Mouse (Mus musculus) lung, postnatal 10 days (tissue): ENCODE measurements at regions not wholly inside any gene's neighbourhood (a gene's known extent, or its start where the extent isn't known, plus 50 kb on each side); places are given as distances from the start of the nearest gene placed in this dataset.

Experiments
- DNase-seq: peaks from one replicate; pipeline ENCODE4 v3.0.0; 2021

GRCm38 (mm10) chr13:25494492-25495034, 224.3 kb upstream of the Nrsn1 start:
- DNase-seq: no peak

DNA sequence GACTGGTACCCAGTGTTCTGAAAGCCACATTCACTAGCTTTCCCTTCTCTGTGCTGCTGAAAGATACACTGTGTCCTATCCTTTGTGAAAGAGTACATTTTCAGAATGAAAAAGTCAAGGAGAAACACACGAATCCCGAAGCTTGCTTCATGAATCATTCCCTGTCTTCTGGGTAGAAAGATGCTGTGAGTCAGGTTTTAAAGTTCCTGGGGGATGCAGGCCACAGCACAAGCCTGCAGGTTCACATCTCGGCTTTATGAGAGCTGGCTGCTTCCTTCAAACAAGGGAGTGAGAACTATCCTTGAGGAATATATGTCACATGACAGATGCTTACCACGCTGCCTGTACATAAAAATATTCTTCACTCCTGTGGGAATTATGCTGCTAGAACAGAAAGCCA, 219.7 kb upstream of the Nrsn1 start:
- no peak for DNase-seq

GRCm38 (mm10) chr13:25483309-25483708, 213.0 kb upstream of the Nrsn1 start:
- no peak for DNase-seq

DNA sequence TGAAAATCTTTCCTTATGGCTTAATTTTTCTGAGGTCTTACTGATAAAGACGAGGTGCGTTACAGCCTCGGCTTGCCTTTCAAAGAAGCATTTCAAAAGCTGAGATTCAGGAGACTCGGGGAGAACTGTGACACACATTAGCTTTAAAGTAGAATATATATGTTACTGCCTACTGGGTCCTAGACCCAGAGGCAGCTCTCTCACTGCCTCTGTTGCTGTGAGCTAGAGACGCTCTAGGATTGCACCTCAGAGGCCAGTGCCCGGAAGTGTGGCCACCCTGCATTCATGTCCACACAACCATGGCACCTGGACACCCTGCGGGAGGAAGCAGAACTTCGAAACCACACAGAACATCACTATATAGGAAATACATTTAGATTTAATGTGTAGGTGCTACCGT, 181.6 kb upstream of the Nrsn1 start:
- no peak for DNase-seq

DNA sequence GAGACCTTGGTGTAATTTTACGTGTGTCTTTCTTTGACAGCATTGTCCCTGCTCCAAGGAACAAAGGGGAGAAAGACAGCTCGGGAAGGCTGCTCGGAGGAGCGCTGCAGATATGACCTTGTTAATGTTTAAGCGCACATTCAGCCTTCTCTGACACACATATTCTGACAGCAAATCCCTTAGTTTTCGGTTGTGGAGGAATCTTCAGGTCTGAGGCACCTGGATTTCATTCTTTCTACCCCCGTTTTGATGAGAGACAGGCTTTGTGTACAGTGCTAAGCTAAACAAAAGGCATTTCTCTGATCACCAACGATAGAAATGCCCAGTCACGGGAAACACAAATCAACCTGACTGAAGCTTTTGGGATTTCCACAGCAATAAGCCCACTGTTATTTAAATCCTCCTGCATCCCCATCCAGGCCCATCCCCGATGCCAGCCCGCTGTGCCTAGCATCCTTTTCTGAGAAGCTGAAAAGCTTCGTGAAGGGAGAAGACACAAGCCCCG, 181.1 kb upstream of the Nrsn1 start:
- no peak for DNase-seq

- DNase-seq: no peak
These were observed 159.6 kb upstream of the Nrsn1 start for GRCm38 (mm10) chr13:25429701-25430418.

DNA sequence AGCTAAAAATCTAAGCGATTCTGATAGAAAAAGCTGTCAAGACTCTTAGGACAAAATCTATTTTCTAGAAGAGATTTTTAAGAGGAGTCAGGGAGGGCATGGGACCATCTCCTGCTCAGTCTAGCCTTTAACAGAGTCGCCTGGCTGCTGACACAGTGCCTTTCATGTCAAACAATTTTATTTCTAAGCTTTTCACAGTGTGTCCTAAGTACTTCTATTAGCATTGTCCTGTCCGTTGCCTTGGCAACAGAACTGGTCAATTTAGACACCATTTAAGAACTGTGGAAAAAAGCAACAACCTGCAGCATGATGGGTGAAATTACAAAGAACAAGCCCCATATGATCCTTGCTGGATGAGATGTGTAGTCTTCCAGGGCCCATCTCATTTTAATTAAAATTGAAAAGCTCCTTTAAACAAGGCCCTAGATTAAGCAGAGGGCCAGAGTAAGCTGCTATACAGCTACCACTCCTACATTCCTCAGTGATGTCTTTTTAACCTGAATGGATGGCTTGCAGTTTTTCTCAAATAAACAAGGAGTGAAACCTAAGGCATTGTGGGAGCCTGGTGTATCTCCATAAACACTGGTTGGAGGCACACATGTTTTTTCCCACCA, 133.0 kb upstream of the Nrsn1 start:
- no peak for DNase-seq

- DNase-seq: no peak
These were observed 132.4 kb upstream of the Nrsn1 start for GRCm38 (mm10) chr13:25402691-25403090.

DNA sequence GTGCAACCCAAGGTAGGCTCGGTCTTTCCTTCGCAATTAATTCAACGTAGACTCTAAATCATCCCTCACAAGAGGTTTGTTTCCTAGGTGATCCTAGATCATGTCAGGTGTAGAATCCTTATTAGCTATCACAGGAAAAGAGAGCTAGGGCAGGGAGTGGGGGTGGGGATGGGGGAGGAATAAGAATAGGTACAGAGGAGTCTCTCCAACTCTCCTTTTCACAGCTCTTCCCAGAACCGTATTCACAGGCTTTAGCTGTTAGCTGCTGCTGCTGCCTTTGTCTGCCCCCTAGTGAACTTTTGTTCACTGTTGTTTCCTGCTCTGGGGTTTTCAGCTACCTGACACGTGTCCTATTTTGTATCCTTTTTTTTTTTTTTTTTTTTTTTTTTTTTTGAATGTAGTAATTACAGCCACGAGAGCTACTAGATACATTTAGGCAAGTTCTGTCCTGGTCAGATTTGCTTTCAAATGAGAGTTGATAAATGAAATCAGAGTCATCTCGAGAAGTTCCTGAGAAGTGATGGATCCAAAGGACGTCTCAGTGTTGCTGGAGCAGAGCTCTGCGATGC, 131.7 kb upstream of the Nrsn1 start:
- no peak for DNase-seq

DNA sequence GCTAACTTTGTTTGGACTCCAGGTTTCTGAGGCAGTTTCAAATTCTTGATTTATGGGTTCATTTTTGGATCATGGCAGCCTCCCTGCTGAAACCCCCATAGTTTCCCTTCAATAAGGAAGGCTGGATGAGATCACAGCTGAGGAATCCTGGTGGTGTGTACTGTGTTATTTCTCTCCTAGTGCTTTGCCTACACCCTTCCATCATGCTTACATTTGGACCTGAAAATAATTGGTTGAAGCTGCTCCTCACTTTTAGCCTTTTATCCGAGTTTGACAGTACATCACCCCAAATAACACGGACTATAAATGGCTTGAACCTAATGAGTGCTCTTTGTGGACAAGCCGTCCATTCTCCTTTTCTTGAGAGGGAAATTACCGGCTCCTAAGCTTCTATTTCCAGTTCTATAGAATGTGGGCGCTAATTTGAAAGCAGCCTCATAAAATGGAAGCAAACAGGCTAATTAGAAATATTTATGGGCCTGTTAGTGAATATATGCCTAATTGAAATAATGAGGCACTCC, 122.5 kb upstream of the Nrsn1 start:
- no peak for DNase-seq

- no peak for DNase-seq
These were observed 92.3 kb upstream of the Nrsn1 start for GRCm38 (mm10) chr13:25362627-25362967.

DNA sequence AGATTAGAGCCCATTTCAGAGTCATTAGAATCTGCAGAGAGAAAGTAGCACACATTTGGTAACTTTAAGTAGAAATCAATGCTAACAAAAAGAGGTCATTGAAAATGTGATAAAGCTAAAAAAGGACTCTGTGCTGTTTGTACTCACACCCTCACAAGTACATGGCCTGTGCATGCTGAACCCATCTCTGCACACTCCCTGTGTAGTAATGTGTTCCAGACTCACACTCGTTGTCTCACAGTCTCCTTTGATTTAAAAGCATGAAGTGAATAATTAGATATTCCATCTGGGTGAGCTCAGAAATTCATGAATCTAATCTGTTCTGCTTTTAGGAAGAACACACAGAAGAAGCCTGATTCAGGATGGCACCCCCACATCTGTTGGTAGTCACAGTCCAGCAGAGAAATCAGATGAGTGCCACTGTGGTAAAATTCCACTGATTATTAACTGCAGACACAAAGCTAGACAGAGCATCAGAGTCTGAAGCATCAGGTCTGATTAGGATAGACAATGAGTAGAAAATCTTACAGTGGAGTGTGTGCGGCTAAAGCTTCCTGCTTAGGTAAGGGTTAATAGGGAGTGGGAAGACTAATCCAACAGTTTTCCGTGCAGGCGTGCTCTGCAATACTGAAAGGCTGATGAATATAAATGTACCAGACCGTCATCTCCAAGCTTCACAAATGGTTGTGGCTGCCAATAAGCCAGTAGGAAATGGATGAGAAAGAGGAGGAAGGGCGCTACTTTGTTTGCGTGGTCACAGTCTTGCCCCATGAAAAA, 91.7 kb upstream of the Nrsn1 start:
- DNase-seq: no peak

DNA sequence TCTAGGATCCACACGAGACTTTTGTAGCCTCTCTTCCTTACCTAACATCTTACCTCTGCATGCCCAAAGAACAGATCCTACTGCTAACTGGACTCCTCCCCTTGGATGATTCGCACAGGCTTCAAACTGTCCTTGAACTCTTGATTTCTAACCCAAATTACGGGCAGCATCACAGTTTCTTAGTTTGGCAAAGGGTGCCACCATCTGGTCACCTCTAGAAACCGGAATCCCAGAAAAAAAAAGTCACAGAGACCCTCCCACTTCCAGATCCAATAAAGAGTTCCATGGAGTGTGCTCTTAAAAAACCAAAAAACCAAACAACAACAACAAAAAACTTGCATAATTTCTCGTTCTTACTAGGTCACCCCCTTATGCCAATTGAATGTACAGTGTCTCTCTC, 77.3 kb upstream of the Nrsn1 start:
- no peak for DNase-seq

DNA sequence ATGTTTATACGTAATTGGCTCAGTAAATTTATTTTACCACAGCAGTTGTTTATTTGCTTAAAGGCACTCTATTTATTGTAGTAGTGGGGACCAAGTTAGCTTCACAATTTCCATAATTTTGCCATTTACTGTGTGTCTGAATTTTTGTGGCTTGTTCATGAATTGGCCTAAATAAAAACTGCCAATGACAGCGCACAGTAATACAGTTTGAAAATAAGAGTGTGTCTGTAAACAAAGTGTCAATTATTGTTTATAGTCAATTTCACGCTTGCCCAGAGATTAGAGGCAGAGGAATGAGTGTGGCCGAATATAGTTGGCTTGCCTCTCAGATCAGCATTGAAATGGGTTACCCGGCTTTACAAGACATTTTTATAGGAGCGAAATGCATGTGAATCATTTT, 73.0 kb upstream of the Nrsn1 start:
- DNase-seq: no peak

DNA sequence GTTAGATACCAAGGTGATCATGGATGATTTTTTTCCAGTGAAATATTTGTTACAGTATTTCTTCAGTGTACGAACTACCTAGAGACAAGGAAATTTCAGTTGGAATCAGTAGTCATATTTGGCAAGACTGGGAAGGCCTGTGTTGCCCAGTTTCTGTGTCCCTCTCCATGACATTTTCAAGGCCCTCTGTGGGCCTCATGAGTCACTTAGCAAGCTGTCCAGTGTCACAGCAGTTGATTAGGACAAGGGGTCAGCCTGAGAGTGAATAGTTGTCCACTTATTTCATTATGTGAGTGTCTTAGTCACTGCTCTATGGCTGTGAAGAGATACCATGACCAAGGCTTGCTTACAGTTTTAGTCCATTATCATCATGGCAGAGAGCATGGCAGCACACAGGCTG, 71.5 kb upstream of the Nrsn1 start:
- DNase-seq: no peak

DNA sequence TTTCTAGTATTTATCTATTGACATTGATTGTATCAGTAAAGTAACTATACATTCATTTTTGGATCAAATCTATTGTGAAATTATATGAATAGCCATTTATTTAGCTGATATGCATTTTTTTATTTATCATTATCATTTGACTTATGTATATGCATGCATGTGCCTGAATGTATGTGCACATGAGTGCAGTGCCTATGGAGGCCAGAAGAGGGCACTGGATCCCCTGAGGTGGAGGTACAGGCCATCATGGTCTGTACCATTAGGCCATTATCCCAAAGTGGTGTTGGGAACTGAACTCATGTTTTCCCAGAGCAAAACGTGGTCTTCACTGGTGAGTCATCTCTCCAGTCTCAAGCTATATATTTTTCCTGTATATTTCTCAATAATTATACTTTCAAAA, 63.5 kb upstream of the Nrsn1 start:
- DNase-seq: no peak
